Mouse (Mus musculus): ENCODE measurements at regions not wholly inside any gene's neighbourhood (a gene's known extent, or its start where the extent isn't known, plus 50 kb on each side); places are given as distances from the start of the nearest gene placed in this dataset.

DNA sequence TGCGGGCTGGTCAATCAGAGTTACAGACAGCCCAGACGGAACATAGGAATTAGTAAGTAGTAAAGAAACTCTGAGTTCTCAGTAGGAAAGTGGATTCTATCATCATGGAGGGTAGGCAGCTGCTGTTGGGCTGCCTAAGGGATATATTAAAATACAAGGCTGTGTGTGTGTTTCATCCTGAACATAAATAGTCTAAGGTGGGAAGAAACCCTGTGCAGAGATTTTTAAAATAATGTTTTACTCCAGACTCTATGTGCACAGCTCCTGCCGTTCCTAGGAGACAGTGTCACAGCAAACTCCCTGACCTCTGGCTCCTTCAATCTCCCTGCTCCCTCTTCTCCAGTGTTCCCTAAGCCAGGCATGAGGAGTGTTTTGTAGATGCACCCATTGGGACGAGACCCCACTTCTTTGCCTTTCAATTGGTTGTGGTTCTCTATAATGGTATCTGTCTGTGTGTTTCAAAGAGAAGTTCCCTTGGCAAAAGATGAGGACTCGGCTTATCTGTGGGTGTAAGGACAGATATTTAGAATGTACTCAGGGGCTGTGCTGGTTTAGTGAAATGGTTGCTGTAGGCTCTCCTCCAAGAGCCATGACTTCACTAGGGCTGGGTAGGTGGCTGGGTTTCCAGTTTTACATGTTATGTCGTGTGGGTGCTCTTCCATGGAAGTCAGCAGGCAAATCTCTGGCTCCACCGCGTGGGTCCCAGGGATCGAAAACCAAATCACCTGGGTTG, 93.1 kb upstream of the Pcbd1 start:
- no peak for TF ChIP-seq POLR2A (IDR thresholded peaks at IDR 0.05; ENCODE audit: low read depth, low read length)
- TF ChIP-seq POLR2AphosphoS2 (IDR thresholded peaks at IDR 0.05; ENCODE audit: low read depth, low read length): no peak
- TF ChIP-seq USF1 (IDR thresholded peaks at IDR 0.05; ENCODE audit: low read depth, low read length): no peak
- no peak for TF ChIP-seq HCFC1 (IDR thresholded peaks at IDR 0.05; ENCODE audit: low read depth, low read length)

All from CH12.LX (cell line).